Mouse (Mus musculus) liver, postnatal 0 days (tissue): Measurements from ENCODE around the gene Clybl.

Experiments used
- CTCF ChIP-seq: sonication (generic); IDR thresholded peaks from 2 replicates; pipeline ENCODE4 v1.5.1; 2016; ENCODE audit warnings: antibody characterized with exemption, low read depth
- EP300 ChIP-seq: IDR thresholded peaks from 2 replicates; pipeline ENCODE4 v1.6.1; 2016; ENCODE audit warnings: antibody characterized with exemption, low read depth, mild to moderate bottlenecking

GRCm38 (mm10) chr14:122375070-122375811, 193.7 kb downstream of the Clybl start:
- no peak for TF ChIP-seq CTCF
- no peak for TF ChIP-seq EP300
